Comparison of ENCODE assay signal across 8 mouse cellular contexts in the genomic region with DNA sequence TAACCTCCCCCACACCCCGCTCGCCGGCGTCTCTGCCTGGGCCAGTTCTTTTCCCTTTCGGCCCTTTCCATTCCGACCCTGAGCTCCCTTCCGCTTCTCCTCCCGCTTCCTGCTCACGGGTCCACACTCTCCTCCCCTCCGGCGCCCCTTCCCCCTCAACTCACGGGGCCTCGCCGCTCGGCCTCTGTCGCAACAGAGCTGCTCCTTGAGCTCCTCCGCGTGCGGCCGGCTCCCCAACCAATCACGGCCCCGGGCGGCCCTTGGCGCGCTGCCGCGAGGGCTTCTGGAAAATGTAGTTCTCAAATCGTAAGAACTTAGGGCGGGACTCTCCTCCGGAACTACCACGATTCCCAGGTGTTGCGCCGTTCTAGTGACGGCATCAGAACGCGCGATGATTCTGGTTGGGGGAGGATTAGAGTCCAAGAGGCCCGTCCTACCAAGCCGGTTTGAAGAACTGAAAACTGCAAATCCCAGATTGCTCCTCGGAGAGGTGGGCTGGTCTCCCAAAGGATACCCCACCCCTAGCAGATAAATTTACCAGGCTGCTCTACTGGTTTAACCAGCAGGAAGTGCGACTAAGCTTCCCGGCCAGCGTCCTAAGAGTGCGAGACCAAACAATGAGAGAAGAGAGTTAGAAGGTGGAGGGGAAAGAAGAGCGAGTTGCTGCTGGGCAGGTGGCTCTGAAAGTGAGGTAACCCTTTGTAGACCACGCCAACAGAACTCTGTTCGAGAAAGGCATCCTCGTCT. TPM values are rescaled to one million over a fixed set of nuclear protein-coding genes. Genes with fewer than 3 reads are reported as not detected.
DNase-seq lines count a peak whose midpoint lies in the region; ATAC-seq and TF ChIP-seq lines count a peak whose summit lies in the region.

A gene (minus strand): TSS at position 285 of the 747 bp plus-strand sequence.

- peak within 1 kb of the TSS; percentile 82 for H3K4me3 ChIP-seq in embryonic facial prominence, embryonic 13.5 days
- peak within 1 kb of the TSS; percentile 70 for H3K4me3 ChIP-seq in kidney, adult 2 months (ENCODE audit: insufficient read depth, low read depth, low read length)
- peak within 1 kb of the TSS; percentile 75 for H3K4me3 ChIP-seq in limb, embryonic 12.5 days (replicated peaks)
- peak within 1 kb of the TSS; percentile 88 for H3K4me3 ChIP-seq in midbrain, embryonic 15.5 days
- H3K4me3 ChIP-seq in spleen, adult 2 months (ENCODE audit: extremely low read depth, insufficient read depth, insufficient read length): peak within 1 kb of the TSS; percentile 74

- no peaks in the 10 kb centered on the region for H3K9me3 ChIP-seq in embryonic facial prominence, embryonic 13.5 days
- H3K9me3 ChIP-seq in limb, embryonic 12.5 days: no peaks in the 10 kb centered on the region
- H3K9me3 ChIP-seq in midbrain, embryonic 15.5 days: no peaks in the 10 kb centered on the region

- no peaks in the 10 kb centered on the region for H3K27me3 ChIP-seq in embryonic facial prominence, embryonic 13.5 days
- H3K27me3 ChIP-seq in kidney, adult 2 months (replicated peaks; ENCODE audit: control insufficient read depth, insufficient read depth, low read length): no peaks in the 10 kb centered on the region
- no peaks in the 10 kb centered on the region for H3K27me3 ChIP-seq in limb, embryonic 12.5 days
- H3K27me3 ChIP-seq in midbrain, embryonic 15.5 days (replicated peaks): no peaks in the 10 kb centered on the region
- H3K27me3 ChIP-seq in spleen, adult 2 months (ENCODE audit: control insufficient read depth, insufficient read depth, low read length): no peaks in the 10 kb centered on the region

- under 1% methylated on average over 48 of the region's 48 CpGs for WGBS in embryonic facial prominence, embryonic 13.5 days
- under 1% methylated on average over 48 of the region's 48 CpGs for WGBS in kidney, adult 2 months
- WGBS in limb, embryonic 12.5 days: under 1% methylated on average over 48 of the region's 48 CpGs
- under 1% methylated on average over 48 of the region's 48 CpGs for WGBS in midbrain, embryonic 15.5 days
- under 1% methylated on average over 48 of the region's 48 CpGs for WGBS in spleen, adult 2 months

- TF ChIP-seq POLR2A in kidney, adult 2 months (IDR thresholded peaks at IDR 0.05; ENCODE audit: low read depth, low read length): peak; percentile 77
- peak; percentile 72 for TF ChIP-seq POLR2A in spleen, adult 2 months (IDR thresholded peaks at IDR 0.05; ENCODE audit: low read depth, low read length)

- TF ChIP-seq CTCF in kidney, adult 2 months (conservative IDR thresholded peaks at IDR 0.05; ENCODE audit: insufficient read depth, insufficient read length, low read depth, low read length): no peak
- no peak for TF ChIP-seq CTCF in spleen, adult 2 months (IDR thresholded peaks at IDR 0.05; ENCODE audit: extremely low read depth, insufficient read depth, insufficient read length, insufficient replicate concordance)

- ATAC-seq in embryonic facial prominence, embryonic 13.5 days (ENCODE audit: insufficient number of reproducible peaks, insufficient read depth, low FRiP score, low TSS enrichment, low read depth): peak; percentile 97
- peak; percentile 98 for ATAC-seq in limb, embryonic 12.5 days (ENCODE audit: insufficient number of reproducible peaks, insufficient read depth, low FRiP score, low TSS enrichment, low read depth)
- ATAC-seq in midbrain, embryonic 15.5 days (replicated peaks): peak; percentile 97

- H3K4me2 ChIP-seq in embryonic facial prominence, embryonic 13.5 days: peak within 1 kb of the TSS; percentile 81
- peak within 1 kb of the TSS; percentile 71 for H3K4me2 ChIP-seq in limb, embryonic 12.5 days
- peak within 1 kb of the TSS; percentile 95 for H3K4me2 ChIP-seq in midbrain, embryonic 15.5 days

- peak within 1 kb of the TSS; percentile 88 for H3K9ac ChIP-seq in embryonic facial prominence, embryonic 13.5 days
- peak within 1 kb of the TSS; percentile 84 for H3K9ac ChIP-seq in limb, embryonic 12.5 days (replicated peaks)
- peak within 1 kb of the TSS; percentile 60 for H3K9ac ChIP-seq in midbrain, embryonic 15.5 days

- peaks cover 30% of the 10 kb centered on the region for H3K36me3 ChIP-seq in embryonic facial prominence, embryonic 13.5 days
- H3K36me3 ChIP-seq in kidney, adult 2 months (ENCODE audit: control insufficient read depth, insufficient read depth, low read length): no peaks in the 10 kb centered on the region
- H3K36me3 ChIP-seq in limb, embryonic 12.5 days: peaks cover 30% of the 10 kb centered on the region
- H3K36me3 ChIP-seq in midbrain, embryonic 15.5 days (replicated peaks): peaks cover 13% of the 10 kb centered on the region; the same call in 1 of the 2 replicates
- peaks cover 17% of the 10 kb centered on the region for H3K36me3 ChIP-seq in spleen, adult 2 months (ENCODE audit: control insufficient read depth, insufficient read depth, low read length)

- DNase-seq in 3134 (ENCODE audit: extremely low read depth, insufficient read length, low spot score): peak; percentile 100
- peak; percentile 100 for DNase-seq in adrenal gland, postnatal 36 days
- peak; percentile 100 for DNase-seq in heart, adult 18-20 months
- DNase-seq in kidney, adult 2 months: peak; percentile 100
- DNase-seq in spleen, adult 2 months (ENCODE audit: low read depth in 1 of 2, low spot score in 2 of 2): peak; percentile 99

- H3K4me1 ChIP-seq in embryonic facial prominence, embryonic 13.5 days: peaks cover 14% of the 10 kb centered on the region
- peaks cover 9% of the 10 kb centered on the region; the same call in 1 of the 2 replicates for H3K4me1 ChIP-seq in kidney, adult 2 months (ENCODE audit: control insufficient read depth, insufficient read depth, low read length)
- peaks cover 12% of the 10 kb centered on the region for H3K4me1 ChIP-seq in limb, embryonic 12.5 days (replicated peaks)
- peaks cover 16% of the 10 kb centered on the region for H3K4me1 ChIP-seq in midbrain, embryonic 15.5 days
- H3K4me1 ChIP-seq in spleen, adult 2 months (ENCODE audit: control insufficient read depth, insufficient read depth, insufficient read length): peaks cover 2% of the 10 kb centered on the region; the same call in 1 of the 2 replicates

- H3K27ac ChIP-seq in embryonic facial prominence, embryonic 13.5 days: peak within 1 kb of the TSS; percentile 78
- peak within 1 kb of the TSS; percentile 89 for H3K27ac ChIP-seq in kidney, adult 2 months (ENCODE audit: insufficient read depth, low read depth, low read length)
- peak within 1 kb of the TSS; percentile 78 for H3K27ac ChIP-seq in limb, embryonic 12.5 days
- H3K27ac ChIP-seq in midbrain, embryonic 15.5 days: peak within 1 kb of the TSS; percentile 76
- peak within 1 kb of the TSS; percentile 81 for H3K27ac ChIP-seq in spleen, adult 2 months (ENCODE audit: insufficient read depth, low read length)

RNA-seq across cellular contexts. Expression of the gene that starts here (rescaled TPM):
- 10 to 100 TPM; 69.3 to 79.2 TPM for total RNA-seq in adrenal gland, postnatal 36 days (2021)
- polyA plus RNA-seq in embryonic facial prominence, embryonic 13.5 days (2015; fragmentation: Nextera tagmentation; extraction: Ambion mirVana): 112 and 115 TPM in 2 replicates
- 10 to 100 TPM; 53.5 to 54.9 TPM for total RNA-seq in heart, adult 18-20 months (2021)
- polyA plus RNA-seq in kidney, adult 2 months (2012; rRNA removed): 40.2 and 47.6 TPM in 2 replicates
- polyA plus RNA-seq in limb, embryonic 12.5 days (2016; fragmentation: Nextera tagmentation; extraction: Ambion mirVana): 131 and 134 TPM in 2 replicates
- polyA plus RNA-seq in midbrain, embryonic 15.5 days (2015; fragmentation: Nextera tagmentation; extraction: Ambion mirVana): 83.8 and 86.4 TPM in 2 replicates
- polyA plus RNA-seq in spleen, adult 2 months (2012; rRNA removed): 30.6 and 43.3 TPM in 2 replicates

Comparison
In these comparisons a context has a peak if more than half of its experiments do, and no peak if none do; other contexts are left out.
1. Peak in every context shown above with its lines: DNase-seq, ATAC-seq, H3K4me3 ChIP-seq and H3K27ac ChIP-seq.